Mouse (Mus musculus) neutrophil, adult 5-6 weeks (primary cell): ENCODE data around the gene Abhd6. TPM values are rescaled to one million over a fixed set of nuclear protein-coding genes. Genes with fewer than 3 reads are reported as not detected.

Experiments
- ATAC-seq: fragments of 151-379, 151-347 bp; 2 replicates; pipeline ENCODE4 v1.8.0; 2017; ENCODE audit warnings: mild to moderate bottlenecking, moderate TSS enrichment; ENCODE audit not compliant: insufficient number of reproducible peaks, poor library complexity, low FRiP score, severe bottlenecking; ENCODE audit errors: extremely low read depth
- total RNA-seq: library from RNA; stranded (forward); fragments of 200-1000 nt; gene quantifications from 2 replicates; pipeline ENCODE4 v1.2.3, GENCODE M21; 2017

The Abhd6 gene
- 3.4 and 7.2 TPM in 2 replicates for total RNA-seq

GRCm38 (mm10) chr14:8002432-8003092 is at the start of gene Abhd6:
Gene Abhd6 (plus strand): TSS chr14:8002902.
- ATAC-seq = peak; percentile 71

- ATAC-seq = no peak
Observed at GRCm38 (mm10) chr14:7954071-7954471, 48.6 kb upstream of the Abhd6 start.

GRCm38 (mm10) chr14:7956427-7956826 is 46.3 kb upstream of the Abhd6 start:
- no peak for ATAC-seq

GRCm38 (mm10) chr14:7957049-7957448 is 45.7 kb upstream of the Abhd6 start, which contains the start of gene Gm45521:
Gene Gm45521 (plus strand): TSS chr14:7957288.
- no peak for ATAC-seq

GRCm38 (mm10) chr14:7960616-7961015 is 42.1 kb upstream of the Abhd6 start:
- ATAC-seq = no peak

GRCm38 (mm10) chr14:7961714-7962113 is 41.0 kb upstream of the Abhd6 start:
- no peak for ATAC-seq

- ATAC-seq = no peak
Observed at GRCm38 (mm10) chr14:7962626-7963025, 40.1 kb upstream of the Abhd6 start.

GRCm38 (mm10) chr14:7963160-7963559 is 39.5 kb upstream of the Abhd6 start:
- ATAC-seq = no peak

GRCm38 (mm10) chr14:7964219-7964889 is 38.3 kb upstream of the Abhd6 start:
- ATAC-seq = peak; percentile 57; the same call in 1 of the 2 replicates

GRCm38 (mm10) chr14:7971889-7972493 is 30.7 kb upstream of the Abhd6 start:
- no peak for ATAC-seq

- no peak for ATAC-seq
Observed at GRCm38 (mm10) chr14:7974643-7975042, 28.1 kb upstream of the Abhd6 start.

GRCm38 (mm10) chr14:7975177-7975576 is 27.5 kb upstream of the Abhd6 start:
- no peak for ATAC-seq

- no peak for ATAC-seq
Observed at GRCm38 (mm10) chr14:7977471-7977870, 25.2 kb upstream of the Abhd6 start.

- ATAC-seq = no peak
Observed at GRCm38 (mm10) chr14:7978183-7978582, 24.5 kb upstream of the Abhd6 start.

GRCm38 (mm10) chr14:7981226-7981625 is 21.5 kb upstream of the Abhd6 start:
- ATAC-seq = no peak

GRCm38 (mm10) chr14:7986913-7987312 is 15.8 kb upstream of the Abhd6 start:
- peak; percentile 28; the same call in 1 of the 2 replicates for ATAC-seq

- no peak for ATAC-seq
Observed at GRCm38 (mm10) chr14:7989371-7989770, 13.3 kb upstream of the Abhd6 start.

GRCm38 (mm10) chr14:7989961-7990360 is 12.7 kb upstream of the Abhd6 start:
- no peak for ATAC-seq

- ATAC-seq = no peak
Observed at GRCm38 (mm10) chr14:7991108-7991776, 11.5 kb upstream of the Abhd6 start.

- ATAC-seq = no peak
Observed at GRCm38 (mm10) chr14:7992158-7992557, 10.5 kb upstream of the Abhd6 start.
